Mouse (Mus musculus): ENCODE data around the gene Ehd1.
"Not testable (repeated sequence)": the region's sequence is repeated elsewhere in the genome, so short reads cannot be mapped to it uniquely, and the experiment has no call there.

The Ehd1 gene

GRCm38 (mm10) chr19:6281122-6282020 is 4.8 kb downstream of the Ehd1 start:
- DNase-seq, result no peak

GRCm38 (mm10) chr19:6283001-6283400 is 6.5 kb downstream of the Ehd1 start:
- no peak for DNase-seq

GRCm38 (mm10) chr19:6284502-6284901 is 8.0 kb downstream of the Ehd1 start:
- no peak for DNase-seq

- no peak for DNase-seq
Observed at GRCm38 (mm10) chr19:6285226-6285625, 8.7 kb downstream of the Ehd1 start.

GRCm38 (mm10) chr19:6285632-6286433 is 9.3 kb downstream of the Ehd1 start:
- no peak for DNase-seq

GRCm38 (mm10) chr19:6286434-6287401 is 10.2 kb downstream of the Ehd1 start:
- peak; percentile 77 for DNase-seq

- no peak for DNase-seq
Observed at GRCm38 (mm10) chr19:6288236-6288894, 11.8 kb downstream of the Ehd1 start.

- no peak for DNase-seq
Observed at GRCm38 (mm10) chr19:6289696-6290238, 13.2 kb downstream of the Ehd1 start.

GRCm38 (mm10) chr19:6290720-6291116 is 14.2 kb downstream of the Ehd1 start:
- DNase-seq, result not testable (repeated sequence)

- DNase-seq, result peak; percentile 89
Observed at GRCm38 (mm10) chr19:6291117-6291781, 14.7 kb downstream of the Ehd1 start.

GRCm38 (mm10) chr19:6292262-6292661 is 15.7 kb downstream of the Ehd1 start:
- no peak for DNase-seq

- DNase-seq, result no peak
Observed at GRCm38 (mm10) chr19:6294301-6294700, 17.8 kb downstream of the Ehd1 start.

- no peak for DNase-seq
Observed at GRCm38 (mm10) chr19:6296551-6297210, 20.2 kb downstream of the Ehd1 start.

- no peak for DNase-seq
Observed at GRCm38 (mm10) chr19:6297641-6298040, 21.1 kb downstream of the Ehd1 start.

GRCm38 (mm10) chr19:6299003-6299402 is 22.5 kb downstream of the Ehd1 start:
- DNase-seq, result no peak

GRCm38 (mm10) chr19:6299450-6300267 is 23.1 kb downstream of the Ehd1 start:
- DNase-seq, result no peak

- peak; percentile 72 for DNase-seq
Observed at GRCm38 (mm10) chr19:6300402-6300841, 23.9 kb downstream of the Ehd1 start.

GRCm38 (mm10) chr19:6302114-6302513 is 25.6 kb downstream of the Ehd1 start:
- no peak for DNase-seq

GRCm38 (mm10) chr19:6302522-6302921 is 26.0 kb downstream of the Ehd1 start:
- DNase-seq, result peak; percentile 94

- peak; percentile 74 for DNase-seq
Observed at GRCm38 (mm10) chr19:6303831-6304230, 27.3 kb downstream of the Ehd1 start.

Data from cerebellum, adult 9-10 months (tissue).